11 mouse cellular contexts compared by ENCODE assay signal in genomic region chr12:76780639-76781468, GRCm38 (mm10). TPM values are rescaled to one million over a fixed set of nuclear protein-coding genes. Genes with fewer than 3 reads are reported as not detected.
DNase-seq lines count a peak whose midpoint lies in the region; ATAC-seq lines count a peak whose summit lies in the region.
"Had no signal": no experiment of that assay in that cellular context is flagged by ENCODE, and none has a peak within 500 bp of the region (broad histone marks: within the 10 kb centered on the region; RNA-seq: fewer than 3 reads in every experiment).

No protein-coding gene starts in this region.

- H3K4me1 ChIP-seq in forebrain, embryonic 15.5 days = 0 out of 2 replicates have a peak, but pooled peaks cover 2% of the 10 kb centered on the region
- H3K4me1 ChIP-seq in midbrain, embryonic 12.5 days = peaks cover 3% of the 10 kb centered on the region; the same call in 1 of the 2 replicates
- H3K4me1 ChIP-seq: kidney, embryonic 15.5 days; liver, embryonic 12.5 days had no signal

- H3K27ac ChIP-seq in forebrain, embryonic 15.5 days (replicated peaks) = peak overlapping the region; percentile 77
- H3K27ac ChIP-seq in midbrain, embryonic 12.5 days (replicated peaks) = peak overlapping the region; percentile 56
- H3K27ac ChIP-seq: kidney, embryonic 15.5 days; liver, embryonic 12.5 days had no signal

- no peak for DNase-seq in frontal cortex, postnatal 36 days (ENCODE audit: low spot score in 2 of 2)
- DNase-seq in left cerebral cortex, postnatal 4 days = peak; percentile 44
- DNase-seq in left cerebral cortex, adult 8-10 months (ENCODE audit: low spot score in 2 of 2) = no peak
- DNase-seq in spleen, postnatal 36 days (ENCODE audit: low spot score in 2 of 2) = no peak
- no peak for DNase-seq in gastrocnemius, postnatal 36 days

- H3K4me3 ChIP-seq in forebrain, embryonic 15.5 days = no peak overlapping the region
- H3K4me3 ChIP-seq in midbrain, embryonic 12.5 days = no peak overlapping the region
- H3K4me3 ChIP-seq: kidney, embryonic 15.5 days; liver, embryonic 12.5 days had no signal

- ATAC-seq in frontal cortex, adult (ENCODE audit: low TSS enrichment) = peak; percentile 38; the same call in 1 of the 2 replicates
- no peak; the same call in 1 of the 2 replicates for ATAC-seq in forebrain, embryonic 15.5 days (replicated peaks)
- peak; percentile 65; the same call in 1 of the 2 replicates for ATAC-seq in midbrain, embryonic 12.5 days (ENCODE audit: low FRiP score, low read depth)
- ATAC-seq: liver, embryonic 12.5 days had no signal

- H3K27me3 ChIP-seq in forebrain, embryonic 15.5 days = no peaks in the 10 kb centered on the region
- H3K27me3 ChIP-seq in midbrain, embryonic 12.5 days = no peaks in the 10 kb centered on the region
- H3K27me3 ChIP-seq: kidney, embryonic 15.5 days; liver, embryonic 12.5 days had no signal

- H3K36me3 ChIP-seq in forebrain, embryonic 15.5 days = peaks cover 2% of the 10 kb centered on the region; the same call in 1 of the 2 replicates
- peaks cover 4% of the 10 kb centered on the region for H3K36me3 ChIP-seq in midbrain, embryonic 12.5 days

- intact Hi-C loops in left cerebral cortex, postnatal 4 days (cut with DNase I) = no loop called here
- intact Hi-C loops in gastrocnemius, postnatal 36 days (cut with DNase I) = no loop called here

- 66% methylated on average over 12 of the region's 12 CpGs for WGBS in forebrain, embryonic 15.5 days
- 52% methylated on average over 12 of the region's 12 CpGs for WGBS in midbrain, embryonic 12.5 days

- no peak overlapping the region for H3K4me2 ChIP-seq in forebrain, embryonic 15.5 days (replicated peaks)
- no peak overlapping the region for H3K4me2 ChIP-seq in midbrain, embryonic 12.5 days (replicated peaks)
- H3K4me2 ChIP-seq: kidney, embryonic 15.5 days; liver, embryonic 12.5 days had no signal

- no peaks in the 10 kb centered on the region for H3K9me3 ChIP-seq in forebrain, embryonic 15.5 days
- no peaks in the 10 kb centered on the region for H3K9me3 ChIP-seq in midbrain, embryonic 12.5 days
- H3K9me3 ChIP-seq: kidney, embryonic 15.5 days; liver, embryonic 12.5 days had no signal

- H3K9ac ChIP-seq in forebrain, embryonic 15.5 days (replicated peaks) = no peak overlapping the region
- no peak overlapping the region for H3K9ac ChIP-seq in midbrain, embryonic 12.5 days (replicated peaks)
- H3K9ac ChIP-seq: kidney, embryonic 15.5 days; liver, embryonic 12.5 days had no signal

RNA-seq across cellular contexts. Expression of gene Gpx2, which starts 14.5 kb away (rescaled TPM):
- total RNA-seq in left cerebral cortex, postnatal 4 days (2021) = not detected
- total RNA-seq in left cerebral cortex, adult 8-10 months (2022) = 1 to 10 TPM in 1 of 4 experiments, under 1 TPM in 3; 0.59 to 1.1 (median 0.70) TPM
- polyA plus RNA-seq in forebrain, embryonic 15.5 days (2015; fragmentation: Nextera tagmentation; extraction: Ambion mirVana) = not detected in 2 replicates
- polyA plus RNA-seq in midbrain, embryonic 12.5 days (2016; fragmentation: Nextera tagmentation; extraction: Ambion mirVana) = not detected in 2 replicates
- not detected for total RNA-seq in gastrocnemius, postnatal 36 days (2021)
- total RNA-seq: granulocyte monocyte progenitor cell, adult 5-6 weeks had no signal
- polyA plus RNA-seq: kidney, embryonic 15.5 days; liver, embryonic 12.5 days had no signal

RNA-seq across cellular contexts. Expression of gene Fntb, which starts 15.5 kb away (rescaled TPM):
- 10 to 100 TPM; 30.6 to 33.0 TPM for total RNA-seq in left cerebral cortex, postnatal 4 days (2021)
- 10 to 100 TPM; 28.4 to 36.7 (median 32.3) TPM for total RNA-seq in left cerebral cortex, adult 8-10 months (2022)
- polyA plus RNA-seq in forebrain, embryonic 15.5 days (2015; fragmentation: Nextera tagmentation; extraction: Ambion mirVana) = 33.2 and 35.1 TPM in 2 replicates
- polyA plus RNA-seq in midbrain, embryonic 12.5 days (2016; fragmentation: Nextera tagmentation; extraction: Ambion mirVana) = 34.7 and 36.9 TPM in 2 replicates
- total RNA-seq in gastrocnemius, postnatal 36 days (2021) = 10 to 100 TPM; 12.2 to 16.1 TPM

RNA-seq across cellular contexts. Expression of gene Churc1, which starts 15.5 kb away (rescaled TPM):
- total RNA-seq in left cerebral cortex, postnatal 4 days (2021) = 10 to 100 TPM; 35.2 to 42.6 TPM
- total RNA-seq in left cerebral cortex, adult 8-10 months (2022) = 10 to 100 TPM; 35.2 to 47.1 (median 39.6) TPM
- 108 and 122 TPM in 2 replicates for polyA plus RNA-seq in forebrain, embryonic 15.5 days (2015; fragmentation: Nextera tagmentation; extraction: Ambion mirVana)
- 81.4 and 89.3 TPM in 2 replicates for polyA plus RNA-seq in midbrain, embryonic 12.5 days (2016; fragmentation: Nextera tagmentation; extraction: Ambion mirVana)
- 10 to 100 TPM; 59.7 to 59.8 TPM for total RNA-seq in gastrocnemius, postnatal 36 days (2021)

RNA-seq across cellular contexts. Expression of gene Rab15, which starts 41.9 kb away (rescaled TPM):
- total RNA-seq in left cerebral cortex, postnatal 4 days (2021) = 100 to 1,000 TPM; 102 to 111 TPM
- 100 to 1,000 TPM; 203 to 218 (median 209) TPM for total RNA-seq in left cerebral cortex, adult 8-10 months (2022)
- polyA plus RNA-seq in forebrain, embryonic 15.5 days (2015; fragmentation: Nextera tagmentation; extraction: Ambion mirVana) = 23.9 and 26.7 TPM in 2 replicates
- 14.7 and 16.0 TPM in 2 replicates for polyA plus RNA-seq in midbrain, embryonic 12.5 days (2016; fragmentation: Nextera tagmentation; extraction: Ambion mirVana)
- 1 to 10 TPM; 3.1 to 5.6 TPM for total RNA-seq in gastrocnemius, postnatal 36 days (2021)
- total RNA-seq: granulocyte monocyte progenitor cell, adult 5-6 weeks had no signal
